In the genomic region with DNA sequence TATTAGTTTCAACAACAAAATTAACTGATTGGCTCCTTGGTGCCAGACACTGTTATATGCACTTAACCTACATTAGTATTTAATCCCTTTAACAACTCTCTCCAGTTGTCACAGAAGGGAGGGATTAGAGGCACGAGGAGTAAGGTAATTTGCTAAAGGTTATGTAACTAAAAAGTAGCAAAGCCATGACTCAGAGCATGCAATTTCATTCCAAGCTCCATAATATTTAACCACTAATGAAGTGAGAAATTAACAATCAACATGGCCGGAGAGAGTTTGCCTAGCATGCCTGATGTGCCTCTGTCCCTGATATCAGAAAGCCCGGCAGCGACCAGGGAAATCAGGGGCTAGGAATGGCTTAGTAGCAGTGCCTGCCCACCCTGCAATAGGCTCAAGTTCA, we compare ENCODE assay signal across 18 mouse cellular contexts.
"Had no signal": no experiment of that assay in that cellular context is flagged by ENCODE, and none has a peak within 500 bp of the region (broad histone marks: within the 10 kb centered on the region; RNA-seq: fewer than 3 reads in every experiment).

No protein-coding gene starts in this region.

- DNase-seq: lung, embryonic 14.5 days; lung, postnatal 10 days; lung, postnatal 4 days; midbrain, embryonic 14.5 days; retina, postnatal 1 day; right cerebral cortex, adult 18-20 months; right cerebral cortex, postnatal 25 days; right cerebral cortex, postnatal 4 days; spleen, adult 18-20 months; thymus, adult 18-20 months; thymus, postnatal 14 days; thymus, postnatal 36 days had no signal

- H3K27ac ChIP-seq: midbrain, embryonic 10.5 days; midbrain, embryonic 12.5 days; neural tube, embryonic 13.5 days had no signal

- ATAC-seq: midbrain, embryonic 16.5 days had no signal

- H3K4me2 ChIP-seq: lung, embryonic 14.5 days; midbrain, embryonic 12.5 days; neural tube, embryonic 13.5 days; neural tube, embryonic 15.5 days had no signal

- H3K4me1 ChIP-seq: midbrain, embryonic 10.5 days; midbrain, embryonic 12.5 days; neural tube, embryonic 13.5 days; neural tube, embryonic 15.5 days had no signal

- H3K9me3 ChIP-seq: neural tube, embryonic 13.5 days had no signal

- H3K27me3 ChIP-seq: midbrain, embryonic 12.5 days; neural tube, embryonic 13.5 days; neural tube, embryonic 15.5 days had no signal

- H3K4me3 ChIP-seq: midbrain, embryonic 10.5 days; midbrain, embryonic 12.5 days; myocyte; neural tube, embryonic 13.5 days; neural tube, embryonic 15.5 days had no signal

- H3K9ac ChIP-seq: lung, embryonic 14.5 days; midbrain, embryonic 12.5 days; neural tube, embryonic 13.5 days; neural tube, embryonic 15.5 days had no signal
